Mouse (Mus musculus): ENCODE results near the gene Gskip. TPM values are rescaled to one million over a fixed set of nuclear protein-coding genes. Genes with fewer than 3 reads are reported as not detected.

Gskip gene
- total and polyA plus RNA-seq, 2 experiments from 2014 or later = 8.8 to 16.8 TPM

- H3K36me3 ChIP-seq (replicated peaks; ENCODE audit: control insufficient read depth, insufficient read depth, low read length) = peaks cover 13% of the 10 kb centered on the region
- no peak for ATAC-seq (ENCODE audit: insufficient read depth, low read depth)
- DNase-seq (ENCODE audit: low spot score) = no peak
- WGBS = 88% methylated on average over 12 of the region's 12 CpGs
- no peak overlapping the region for H3K4me3 ChIP-seq (ENCODE audit: low read depth, low read length)
- no peaks in the 10 kb centered on the region for H3K27me3 ChIP-seq (ENCODE audit: control insufficient read depth, insufficient read depth, low read length)
- H3K27ac ChIP-seq (ENCODE audit: low read depth) = no peak overlapping the region
- H3K4me2 ChIP-seq (ENCODE audit: low read depth, low read length) = no peak overlapping the region
- 0 out of 2 replicates have a peak, but pooled peaks cover 3% of the 10 kb centered on the region for H3K4me1 ChIP-seq (ENCODE audit: control insufficient read depth, insufficient read depth)
- H3K9me3 ChIP-seq (replicated peaks; ENCODE audit: control insufficient read depth, low read length) = no peaks in the 10 kb centered on the region
- no peak overlapping the region for H3K9ac ChIP-seq (replicated peaks; ENCODE audit: low read depth, low read length)
- TF ChIP-seq EP300 (IDR thresholded peaks at IDR 0.05; ENCODE audit: low read depth) (no peak), CTCF (IDR thresholded peaks at IDR 0.05; ENCODE audit: low read depth) (no peak)
These were observed 15.8 kb downstream of the Gskip start for GRCm38 (mm10) chr12:105700433-105700832.

GRCm38 (mm10) chr12:105705799-105706487, 21.3 kb downstream of the Gskip start, which contains the start of gene Ak7:
TSS of gene Ak7 (plus strand) at chr12:105705976.
- ATAC-seq (ENCODE audit: insufficient read depth, low read depth) = peak; percentile 88
- Histone ChIP-seq H3K4me3 (ENCODE audit: low read depth, low read length) (no peak within 1 kb of the TSS), H3K9ac (replicated peaks; ENCODE audit: low read depth, low read length) (no peak within 1 kb of the TSS), H3K27me3 (ENCODE audit: control insufficient read depth, insufficient read depth, low read length) (no peaks in the 10 kb centered on the region), H3K4me1 (ENCODE audit: control insufficient read depth, insufficient read depth) (0 out of 2 replicates have a peak, but pooled peaks cover 7% of the 10 kb centered on the region), H3K36me3 (replicated peaks; ENCODE audit: control insufficient read depth, insufficient read depth, low read length) (peaks cover 6% of the 10 kb centered on the region), H3K4me2 (ENCODE audit: low read depth, low read length) (peak within 1 kb of the TSS; percentile 38), H3K9me3 (replicated peaks; ENCODE audit: control insufficient read depth, low read length) (no peaks in the 10 kb centered on the region), H3K27ac (ENCODE audit: low read depth) (no peak within 1 kb of the TSS)
- peak; percentile 34 for DNase-seq (ENCODE audit: low spot score)
- TF ChIP-seq EP300 (IDR thresholded peaks at IDR 0.05; ENCODE audit: low read depth) (no peak), CTCF (IDR thresholded peaks at IDR 0.05; ENCODE audit: low read depth) (no peak)
- WGBS = 13% methylated on average over 22 of the region's 22 CpGs

- no peak overlapping the region for H3K4me3 ChIP-seq (ENCODE audit: low read depth, low read length)
These were observed 34.0 kb downstream of the Gskip start for GRCm38 (mm10) chr12:105718616-105719015.

GRCm38 (mm10) chr12:105720196-105720595, 35.6 kb downstream of the Gskip start:
- 46% methylated on average over 3 of the region's 3 CpGs for whole genome bisulfite sequencing
- H3K4me1 ChIP-seq (ENCODE audit: control insufficient read depth, insufficient read depth) = no peaks in the 10 kb centered on the region
- no peaks in the 10 kb centered on the region for H3K27me3 ChIP-seq (ENCODE audit: control insufficient read depth, insufficient read depth, low read length)
- TF ChIP-seq EP300 (IDR thresholded peaks at IDR 0.05; ENCODE audit: low read depth) (no peak), CTCF (IDR thresholded peaks at IDR 0.05; ENCODE audit: low read depth) (no peak)
- H3K4me2 ChIP-seq (ENCODE audit: low read depth, low read length) = no peak overlapping the region
- no peak overlapping the region for H3K9ac ChIP-seq (replicated peaks; ENCODE audit: low read depth, low read length)
- H3K27ac ChIP-seq (ENCODE audit: low read depth) = no peak overlapping the region
- DNase-seq (ENCODE audit: low spot score) = no peak
- H3K9me3 ChIP-seq (replicated peaks; ENCODE audit: control insufficient read depth, low read length) = no peaks in the 10 kb centered on the region
- H3K36me3 ChIP-seq (replicated peaks; ENCODE audit: control insufficient read depth, insufficient read depth, low read length) = no peaks in the 10 kb centered on the region
- no peak for ATAC-seq (ENCODE audit: insufficient read depth, low read depth)
- H3K4me3 ChIP-seq (ENCODE audit: low read depth, low read length) = no peak overlapping the region

More at GRCm38 (mm10) chr12:105718616-105719015, 34.0 kb downstream of the Gskip start:
- H3K36me3 ChIP-seq (replicated peaks; ENCODE audit: control insufficient read depth, insufficient read depth, low read length) = no peaks in the 10 kb centered on the region
- no peak for TF ChIP-seq EP300 (IDR thresholded peaks at IDR 0.05; ENCODE audit: low read depth)
- no peak for TF ChIP-seq CTCF (IDR thresholded peaks at IDR 0.05; ENCODE audit: low read depth)
- no peak for DNase-seq (ENCODE audit: low spot score)
- no peak overlapping the region for H3K9ac ChIP-seq (replicated peaks; ENCODE audit: low read depth, low read length)
- H3K27ac ChIP-seq (ENCODE audit: low read depth) = no peak overlapping the region
- H3K9me3 ChIP-seq (replicated peaks; ENCODE audit: control insufficient read depth, low read length) = no peaks in the 10 kb centered on the region
- WGBS = 47% methylated on average over 17 of the region's 17 CpGs
- no peaks in the 10 kb centered on the region for H3K27me3 ChIP-seq (ENCODE audit: control insufficient read depth, insufficient read depth, low read length)
- no peaks in the 10 kb centered on the region for H3K4me1 ChIP-seq (ENCODE audit: control insufficient read depth, insufficient read depth)
- no peak for ATAC-seq (ENCODE audit: insufficient read depth, low read depth)
- peak overlapping the region; percentile 27 for H3K4me2 ChIP-seq (ENCODE audit: low read depth, low read length)

- no peak for ATAC-seq (ENCODE audit: insufficient read depth, low read depth)
- no peak overlapping the region for H3K4me2 ChIP-seq (ENCODE audit: low read depth, low read length)
- H3K4me3 ChIP-seq (ENCODE audit: low read depth, low read length) = no peak overlapping the region
- no peaks in the 10 kb centered on the region for H3K27me3 ChIP-seq (ENCODE audit: control insufficient read depth, insufficient read depth, low read length)
- 45% methylated on average over 14 of the region's 14 CpGs for WGBS
- no peak overlapping the region for H3K27ac ChIP-seq (ENCODE audit: low read depth)
- no peak for DNase-seq (ENCODE audit: low spot score)
- TF ChIP-seq EP300 (IDR thresholded peaks at IDR 0.05; ENCODE audit: low read depth) (no peak), CTCF (IDR thresholded peaks at IDR 0.05; ENCODE audit: low read depth) (no peak)
- H3K9me3 ChIP-seq (replicated peaks; ENCODE audit: control insufficient read depth, low read length) = no peaks in the 10 kb centered on the region
- H3K9ac ChIP-seq (replicated peaks; ENCODE audit: low read depth, low read length) = no peak overlapping the region
- no peaks in the 10 kb centered on the region for H3K4me1 ChIP-seq (ENCODE audit: control insufficient read depth, insufficient read depth)
- H3K36me3 ChIP-seq (replicated peaks; ENCODE audit: control insufficient read depth, insufficient read depth, low read length) = no peaks in the 10 kb centered on the region
These were observed 37.0 kb downstream of the Gskip start for GRCm38 (mm10) chr12:105721452-105722132.
